15 mouse cellular contexts compared by ENCODE assay signal in genomic region chr8:122301866-122302265, GRCm38 (mm10). TPM values are rescaled to one million over a fixed set of nuclear protein-coding genes. Genes with fewer than 3 reads are reported as not detected.
DNase-seq lines count a peak whose midpoint lies in the region; ATAC-seq and TF ChIP-seq lines count a peak whose summit lies in the region.
"Had no signal": no experiment of that assay in that cellular context is flagged by ENCODE, and none has a peak within 500 bp of the region (broad histone marks: within the 10 kb centered on the region; RNA-seq: fewer than 3 reads in every experiment).

No protein-coding gene starts in this region.

- H3K4me1 ChIP-seq in heart, embryonic 13.5 days = peaks cover 100% of the 10 kb centered on the region
- H3K4me1 ChIP-seq in stomach, embryonic 15.5 days = peaks cover 58% of the 10 kb centered on the region
- H3K4me1 ChIP-seq in stomach, postnatal 0 days (replicated peaks; ENCODE audit: control insufficient read depth, insufficient read depth) = no peaks in the 10 kb centered on the region

- 45% methylated on average over 5 of the region's 5 CpGs for WGBS in heart, embryonic 13.5 days
- 67% methylated on average over 5 of the region's 5 CpGs for WGBS in stomach, embryonic 15.5 days
- WGBS in stomach, postnatal 0 days = 76% methylated on average over 5 of the region's 5 CpGs

- peaks cover 23% of the 10 kb centered on the region for H3K36me3 ChIP-seq in heart, embryonic 13.5 days
- H3K36me3 ChIP-seq in stomach, embryonic 15.5 days = no peaks in the 10 kb centered on the region
- H3K36me3 ChIP-seq in stomach, postnatal 0 days (ENCODE audit: control insufficient read depth, insufficient read depth, low read length) = no peaks in the 10 kb centered on the region
- H3K36me3 ChIP-seq: neural tube, embryonic 15.5 days had no signal

- H3K27ac ChIP-seq in heart, embryonic 13.5 days (replicated peaks) = peak overlapping the region; percentile 96
- H3K27ac ChIP-seq in stomach, embryonic 15.5 days = peak overlapping the region; percentile 49
- no peak overlapping the region for H3K27ac ChIP-seq in stomach, postnatal 0 days (replicated peaks)
- H3K27ac ChIP-seq: layer of hippocampus, adult 2 months had no signal

- ATAC-seq in heart, embryonic 13.5 days (ENCODE audit: extremely low read depth, insufficient number of reproducible peaks, low FRiP score, low TSS enrichment) = no peak
- peak; percentile 5; the same call in 1 of the 2 replicates for ATAC-seq in stomach, embryonic 15.5 days (ENCODE audit: insufficient read depth, low FRiP score, low read depth)
- no peak for ATAC-seq in stomach, postnatal 0 days (ENCODE audit: low FRiP score, low TSS enrichment)
- peak; percentile 30 for ATAC-seq in megakaryocyte progenitor cell, adult 5-6 weeks (replicated peaks; ENCODE audit: poor library complexity)

- no peak for DNase-seq in heart, adult 9 months (ENCODE audit: low spot score in 2 of 2)
- DNase-seq in stomach, postnatal 0 days (ENCODE audit: low spot score) = no peak
- DNase-seq in right cerebral cortex, postnatal 14 days = no peak
- no peak for DNase-seq in layer of hippocampus, adult 18-20 months (ENCODE audit: low spot score in 2 of 2)
- DNase-seq in gastrocnemius, postnatal 14 days = no peak
- DNase-seq: cerebellum, adult 18-20 months; kidney, adult 2 months; lung, adult 2 months; thymus, postnatal 25 days had no signal

- H3K4me3 ChIP-seq in heart, embryonic 13.5 days = no peak overlapping the region
- H3K4me3 ChIP-seq in stomach, embryonic 15.5 days (replicated peaks) = no peak overlapping the region
- no peak overlapping the region for H3K4me3 ChIP-seq in stomach, postnatal 0 days (ENCODE audit: low read depth, low read length)
- H3K4me3 ChIP-seq: layer of hippocampus, adult 2 months; neural tube, embryonic 15.5 days had no signal

- no peak overlapping the region for H3K4me2 ChIP-seq in heart, embryonic 13.5 days
- H3K4me2 ChIP-seq in stomach, embryonic 15.5 days = no peak overlapping the region
- H3K4me2 ChIP-seq in stomach, postnatal 0 days (replicated peaks; ENCODE audit: low read depth) = no peak overlapping the region
- H3K4me2 ChIP-seq: neural tube, embryonic 15.5 days had no signal

- intact Hi-C loops in gastrocnemius, postnatal 14 days (cut with DNase I; ENCODE audit: low total_unique reads) = no loop called here

- no peaks in the 10 kb centered on the region for H3K9me3 ChIP-seq in heart, embryonic 13.5 days
- no peaks in the 10 kb centered on the region for H3K9me3 ChIP-seq in stomach, embryonic 15.5 days
- H3K9me3 ChIP-seq in stomach, postnatal 0 days (ENCODE audit: control insufficient read depth, low read length) = no peaks in the 10 kb centered on the region
- H3K9me3 ChIP-seq: neural tube, embryonic 15.5 days had no signal

- peak overlapping the region; percentile 55 for H3K9ac ChIP-seq in heart, embryonic 13.5 days
- no peak overlapping the region for H3K9ac ChIP-seq in stomach, embryonic 15.5 days
- no peak overlapping the region for H3K9ac ChIP-seq in stomach, postnatal 0 days (ENCODE audit: low read length)
- H3K9ac ChIP-seq: neural tube, embryonic 15.5 days had no signal

- TF ChIP-seq CTCF in stomach, postnatal 0 days (IDR thresholded peaks at IDR 0.05; ENCODE audit: low read depth) = no peak

- TF ChIP-seq EP300 in stomach, postnatal 0 days (optimal IDR thresholded peaks at IDR 0.05) = no peak

- H3K27me3 ChIP-seq in heart, embryonic 13.5 days (replicated peaks) = no peaks in the 10 kb centered on the region
- no peaks in the 10 kb centered on the region for H3K27me3 ChIP-seq in stomach, embryonic 15.5 days (replicated peaks)
- H3K27me3 ChIP-seq in stomach, postnatal 0 days (ENCODE audit: control insufficient read depth, insufficient read depth, low read length) = no peaks in the 10 kb centered on the region

RNA-seq across cellular contexts. Expression of gene Zfpm1, which starts 19.9 kb away (rescaled TPM):
- 3.8 TPM in 2 replicates for polyA plus RNA-seq in heart, embryonic 13.5 days (2015; fragmentation: Nextera tagmentation; extraction: Ambion mirVana)
- 5.6 and 5.7 TPM in 2 replicates for polyA plus RNA-seq in stomach, embryonic 15.5 days (2015; fragmentation: Nextera tagmentation; extraction: Ambion mirVana)
- 2.3 and 2.8 TPM in 2 replicates for polyA plus RNA-seq in stomach, postnatal 0 days (2015; fragmentation: Nextera tagmentation; extraction: Ambion mirVana)
- total RNA-seq in megakaryocyte progenitor cell, adult 5-6 weeks (2015) = 12.2 and 21.6 TPM in 2 replicates
- total RNA-seq in megakaryocyte progenitor cell, adult 5-6 weeks (2017) = 9.9 and 20.3 TPM in 2 replicates
- total RNA-seq in layer of hippocampus, adult 18-20 months (2021) = 10 to 100 TPM; 43.7 to 52.2 TPM
- 1 to 10 TPM; 8.4 to 8.6 TPM for total RNA-seq in gastrocnemius, postnatal 14 days (2021)

RNA-seq across cellular contexts. Expression of gene Trhr2, which starts 58.7 kb away (rescaled TPM):
- polyA plus RNA-seq in heart, embryonic 13.5 days (2015; fragmentation: Nextera tagmentation; extraction: Ambion mirVana) = not detected in 2 replicates
- not detected in 2 replicates for polyA plus RNA-seq in stomach, embryonic 15.5 days (2015; fragmentation: Nextera tagmentation; extraction: Ambion mirVana)
- not detected in 2 replicates for polyA plus RNA-seq in stomach, postnatal 0 days (2015; fragmentation: Nextera tagmentation; extraction: Ambion mirVana)
- not detected in 2 replicates for total RNA-seq in megakaryocyte progenitor cell, adult 5-6 weeks (2015)
- not detected in 2 replicates for total RNA-seq in megakaryocyte progenitor cell, adult 5-6 weeks (2017)
- 1 to 10 TPM in 1 of 2 experiments, under 1 TPM in 1; 0.41 to 1.3 TPM for total RNA-seq in layer of hippocampus, adult 18-20 months (2021)
- not detected for total RNA-seq in gastrocnemius, postnatal 14 days (2021)
- total RNA-seq: granulocyte monocyte progenitor cell, adult 5-6 weeks had no signal
- polyA plus RNA-seq: lung, adult 2 months had no signal

Comparison
In these comparisons a context has a peak if more than half of its experiments do, and no peak if none do; other contexts are left out.
1. ATAC-seq: peak in stomach, embryonic 15.5 days (single experiment) and megakaryocyte progenitor cell, adult 5-6 weeks (single experiment); none in heart, embryonic 13.5 days (single experiment) and stomach, postnatal 0 days (single experiment).